Mouse (Mus musculus): Measurements from ENCODE around the gene Bcar1.

DNA sequence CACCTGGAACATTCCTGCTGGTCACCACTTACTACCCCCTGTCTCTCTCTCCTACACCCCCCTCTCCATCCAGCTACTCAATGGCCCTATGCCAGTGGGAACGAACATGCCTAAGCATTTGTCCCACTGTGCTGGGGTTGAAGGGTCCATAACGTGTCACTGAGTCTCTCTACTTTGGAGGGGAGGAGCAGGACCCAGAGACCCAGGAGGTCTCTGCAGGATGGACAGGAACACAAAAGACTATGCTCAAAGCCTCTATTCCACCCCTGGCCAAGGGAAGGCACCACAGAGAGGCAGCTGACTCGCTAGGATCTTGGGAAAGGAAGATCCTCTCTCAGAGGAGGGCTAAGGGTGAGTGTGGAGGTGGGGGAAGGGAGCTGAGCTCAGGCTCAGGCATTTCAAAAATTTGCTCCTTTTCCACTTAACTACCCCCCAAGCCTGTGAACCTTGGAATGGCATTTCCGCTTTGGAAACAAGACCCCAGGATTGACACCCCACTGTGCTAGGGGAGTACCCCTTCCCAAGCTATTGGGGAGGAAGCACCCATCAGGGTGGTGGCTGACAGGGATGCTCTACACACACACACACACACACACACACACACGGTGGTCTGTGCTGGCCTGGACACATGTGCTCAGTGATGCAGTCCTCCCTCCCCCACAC lies 9.9 kb downstream of the Bcar1 start:
- TF ChIP-seq CTCF (IDR thresholded peaks at IDR 0.05; ENCODE audit: low read depth) (no peak), EP300 (IDR thresholded peaks at IDR 0.05; ENCODE audit: low read depth) (no peak)
